Comparison of ENCODE assay signal across 22 mouse cellular contexts in the genomic region with DNA sequence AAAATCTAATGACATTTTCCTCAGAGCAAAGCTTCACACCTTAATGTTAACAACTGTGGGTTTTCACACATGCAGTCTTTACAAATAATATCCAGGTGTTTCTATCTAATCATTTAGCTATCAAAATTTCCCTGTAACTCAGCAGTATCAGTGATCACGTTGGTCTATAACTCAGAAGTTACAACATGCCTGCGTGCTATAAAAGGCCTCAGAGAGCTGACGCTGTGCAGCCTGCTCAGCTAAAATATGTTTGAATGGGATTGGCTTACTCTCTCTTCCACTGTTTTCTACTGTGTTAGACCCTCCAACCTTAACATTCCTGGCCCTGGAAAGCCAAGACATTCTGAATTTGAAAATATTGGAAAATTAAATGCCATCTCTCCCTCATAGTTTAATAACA. TPM values are rescaled to one million over a fixed set of nuclear protein-coding genes. Genes with fewer than 3 reads are reported as not detected.
"Had no signal": no experiment of that assay in that cellular context is flagged by ENCODE, and none has a peak within 500 bp of the region (broad histone marks: within the 10 kb centered on the region; RNA-seq: fewer than 3 reads in every experiment).

No protein-coding gene starts in this region.

- H3K9ac ChIP-seq: kidney, embryonic 15.5 days; limb, embryonic 12.5 days; liver, embryonic 13.5 days; midbrain, embryonic 13.5 days had no signal

- H3K27ac ChIP-seq: kidney, embryonic 15.5 days; limb, embryonic 12.5 days; liver, embryonic 13.5 days; stomach, postnatal 0 days had no signal

- H3K36me3 ChIP-seq: kidney, embryonic 15.5 days; limb, embryonic 12.5 days; liver, embryonic 13.5 days had no signal

- H3K4me3 ChIP-seq: kidney, embryonic 15.5 days; limb, embryonic 12.5 days; liver, embryonic 13.5 days; midbrain, embryonic 13.5 days had no signal

- H3K27me3 ChIP-seq: kidney, embryonic 15.5 days; limb, embryonic 12.5 days; liver, embryonic 13.5 days; midbrain, embryonic 13.5 days had no signal

- H3K4me1 ChIP-seq: kidney, embryonic 15.5 days; limb, embryonic 12.5 days; liver, embryonic 13.5 days had no signal

- DNase-seq: kidney, adult 11 months; kidney, adult 8-10 months; kidney, postnatal 10 days; kidney, postnatal 36 days; layer of hippocampus, adult 9-11 months; liver; liver, embryonic 13.5 days; lung, adult 2 months; lung, postnatal 14 days; lung, postnatal 4 days; right cerebral cortex, adult 18-20 months; right cerebral cortex, postnatal 14 days; right cerebral cortex, postnatal 4 days; thymus, adult 2 months; thymus, postnatal 14 days; thymus, postnatal 4 days had no signal

- H3K9me3 ChIP-seq: kidney, embryonic 15.5 days; limb, embryonic 12.5 days; midbrain, embryonic 13.5 days had no signal

- H3K4me2 ChIP-seq: kidney, embryonic 15.5 days; limb, embryonic 12.5 days; liver, embryonic 13.5 days; midbrain, embryonic 13.5 days had no signal

RNA-seq across cellular contexts. Expression of gene Lrrn1, which starts 28.2 kb away (rescaled TPM):
- total RNA-seq: megakaryocyte progenitor cell, adult 5-6 weeks; megakaryocyte-erythroid progenitor cell, adult 5-6 weeks had no signal
